Mouse (Mus musculus) Muller cell, postnatal 12 days (primary cell): ENCODE measurements around the gene Cdkl5.

Experiments
- DNase-seq: peaks from one replicate; pipeline ENCODE4 v3.0.0-alpha.2; 2015; ENCODE audit errors: inconsistent ontology term

Cdkl5 gene

DNA sequence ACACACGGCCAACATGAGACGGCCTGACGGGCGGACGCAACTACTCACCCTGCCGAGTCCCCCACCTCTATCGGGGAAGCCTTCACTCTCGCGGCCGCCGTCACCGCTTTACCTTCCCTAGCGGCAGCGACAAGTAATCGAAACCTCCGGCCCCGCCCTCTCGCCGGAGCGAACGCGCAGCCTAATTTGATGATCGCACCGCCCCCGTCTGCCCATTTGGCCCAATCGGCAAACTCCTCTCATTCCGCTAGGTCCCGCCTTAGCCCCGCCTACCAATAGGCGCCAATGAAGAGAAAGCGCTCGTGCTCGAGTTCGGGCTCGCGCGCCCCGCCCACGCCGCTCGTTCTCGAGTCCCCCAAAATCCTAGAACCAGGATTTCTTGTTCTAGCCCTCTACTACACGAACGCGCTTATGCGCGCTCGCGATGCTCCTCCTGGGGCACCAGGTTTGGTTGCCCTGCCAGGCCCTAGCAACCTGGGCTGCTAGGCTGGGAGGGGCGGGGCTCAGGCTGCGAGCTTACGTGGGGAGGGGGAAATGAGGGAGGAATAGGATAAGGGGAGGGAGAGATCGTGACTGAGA, at the start of gene Cdkl5:
Gene Cdkl5 (minus strand): TSS at position 162 of the 579 bp plus-strand sequence.
- peak; percentile 96 for DNase-seq

DNA sequence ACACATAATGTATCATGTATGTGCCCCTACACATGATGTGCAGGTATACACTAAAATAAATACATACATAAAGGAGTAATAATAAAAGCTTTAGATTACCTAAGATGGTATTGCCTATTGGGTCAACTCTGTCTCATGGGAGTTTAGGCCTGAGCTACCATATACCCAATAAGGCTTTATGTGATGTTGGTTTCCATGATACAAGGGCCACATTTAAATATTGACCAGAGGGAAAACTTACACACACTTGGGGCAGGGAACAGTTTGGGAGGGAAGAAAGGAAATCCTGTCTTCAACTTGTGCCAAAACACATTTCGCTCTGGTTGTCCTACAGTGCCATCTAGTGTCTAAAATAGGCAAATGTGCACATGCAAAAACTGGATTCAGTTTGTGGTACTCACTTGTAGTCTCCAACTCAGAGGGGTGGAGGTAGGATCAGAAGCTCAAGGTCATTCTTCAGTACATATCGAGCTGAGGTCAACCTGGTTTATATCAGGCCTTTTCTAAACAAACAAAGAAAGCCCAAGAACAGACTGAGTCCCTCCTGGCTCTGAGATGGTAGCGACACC, 38.8 kb upstream of the Cdkl5 start:
- peak; percentile 17 for DNase-seq

GRCm38 (mm10) chrX:161032423-161032822, 37.9 kb upstream of the Cdkl5 start:
- DNase-seq, result no peak

DNA sequence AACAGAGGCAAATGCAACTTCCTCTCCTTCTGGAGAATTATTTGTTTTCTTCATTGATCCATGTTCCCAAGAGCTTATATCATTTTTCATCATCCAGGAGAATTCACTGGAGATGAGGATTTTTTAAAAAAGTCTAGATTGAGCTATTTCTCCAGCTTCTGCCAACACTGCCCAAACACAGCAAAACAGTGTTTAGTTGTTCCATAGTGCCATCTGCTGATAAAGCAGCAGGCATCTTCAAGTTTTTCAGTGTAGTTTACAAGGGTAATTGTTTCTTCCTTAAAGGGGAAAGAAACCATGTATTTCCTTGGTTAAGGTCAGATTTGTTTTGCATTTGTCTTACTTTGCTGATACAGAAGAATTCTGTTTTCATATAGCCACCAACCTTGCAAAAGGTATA, 35.7 kb upstream of the Cdkl5 start:
- no peak for DNase-seq

- no peak for DNase-seq
Measured at GRCm38 (mm10) chrX:161024475-161024874, 30.0 kb upstream of the Cdkl5 start.

GRCm38 (mm10) chrX:161021548-161021947, 27.0 kb upstream of the Cdkl5 start:
- no peak for DNase-seq

GRCm38 (mm10) chrX:161018179-161018578, 23.7 kb upstream of the Cdkl5 start:
- DNase-seq, result no peak

- no peak for DNase-seq
Measured at GRCm38 (mm10) chrX:161006272-161006671, 11.8 kb upstream of the Cdkl5 start.

DNA sequence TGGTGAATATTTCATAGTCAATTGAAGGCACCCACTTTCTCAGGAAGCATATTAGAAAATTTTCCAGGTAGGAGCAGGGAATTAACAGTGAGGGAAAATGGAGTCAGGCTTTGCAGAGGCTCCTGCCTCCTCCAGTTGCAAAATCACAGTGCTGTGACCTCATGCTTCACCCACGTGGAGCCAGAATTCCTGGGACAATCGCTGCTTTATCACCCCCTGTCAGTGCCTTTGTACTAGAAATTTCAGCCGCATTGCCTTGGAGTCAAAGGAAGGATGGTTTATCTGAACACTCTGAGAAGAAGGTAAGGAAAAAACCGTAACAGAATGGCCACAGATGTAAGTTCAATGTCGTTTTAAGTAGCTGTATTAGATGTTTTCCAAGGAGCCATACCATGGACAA, 1.5 kb upstream of the Cdkl5 start:
- DNase-seq, result peak; percentile 12

DNA sequence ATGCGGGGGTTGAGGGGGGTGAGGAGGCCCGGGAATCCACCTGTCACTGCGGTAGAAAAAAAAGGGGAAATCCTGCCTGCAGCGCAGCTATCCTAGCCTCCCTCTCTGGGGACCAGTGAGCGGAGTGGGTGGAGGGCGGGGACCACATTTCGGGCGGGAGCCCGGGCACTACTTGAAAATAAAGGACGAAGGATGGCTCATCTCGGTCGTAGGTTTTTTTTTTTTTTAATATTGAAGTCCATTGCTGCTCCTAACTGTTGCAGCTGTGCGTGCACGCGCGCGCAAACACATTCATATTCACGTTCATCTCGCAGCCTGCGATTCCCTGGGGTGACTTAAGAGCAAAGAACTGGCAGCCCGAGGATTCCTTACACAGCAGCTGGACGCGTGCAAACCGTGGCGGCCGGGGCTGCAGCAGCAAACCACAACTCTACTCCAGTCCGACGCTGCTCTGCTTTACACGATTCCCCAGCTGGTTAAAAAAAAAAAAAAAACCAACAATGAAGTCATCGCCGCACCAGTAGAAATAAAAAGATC, 695 bp upstream of the Cdkl5 start:
- no peak for DNase-seq

- DNase-seq, result peak; percentile 14
Measured at GRCm38 (mm10) chrX:160993749-160994539, 560 bp downstream of the Cdkl5 start.

- no peak for DNase-seq
Measured at GRCm38 (mm10) chrX:160992703-160993102, 1.8 kb downstream of the Cdkl5 start.

DNA sequence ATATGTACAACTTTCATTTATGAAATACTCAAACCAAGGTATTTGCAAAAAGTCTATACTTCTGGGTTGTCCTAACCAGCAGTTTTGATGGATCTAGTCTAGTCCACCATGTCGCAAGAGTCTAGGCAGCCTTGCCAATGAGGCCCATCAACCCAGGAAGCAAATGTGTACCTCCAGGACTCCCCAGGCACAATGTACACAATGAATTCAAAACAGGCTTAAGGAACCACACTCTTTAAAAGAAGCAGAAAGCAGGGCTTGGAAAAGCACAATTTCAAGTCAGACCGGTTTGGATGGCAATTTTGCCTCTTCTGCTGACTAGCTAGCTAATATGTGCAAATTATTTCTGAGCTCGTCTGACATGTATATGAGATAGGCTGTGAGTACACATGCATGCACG, 4.2 kb downstream of the Cdkl5 start:
- DNase-seq, result no peak

DNA sequence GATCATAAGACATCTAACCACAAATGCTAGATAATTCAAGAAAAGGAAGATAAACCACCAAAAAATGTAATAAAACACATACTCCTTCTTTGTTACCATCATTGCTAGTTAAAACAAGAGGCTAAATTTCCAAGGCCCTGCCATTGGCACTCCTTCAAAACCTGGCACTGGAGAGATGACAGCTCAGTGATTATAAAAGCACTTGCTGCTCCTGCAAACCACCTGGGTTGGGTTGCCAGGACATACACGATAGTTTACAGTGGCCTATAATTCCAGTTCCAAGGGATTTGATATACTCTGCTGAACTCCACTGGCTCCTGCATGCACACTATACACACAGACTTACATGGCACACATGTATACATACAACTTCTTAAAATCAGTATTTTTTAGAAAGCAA, 16.6 kb downstream of the Cdkl5 start:
- DNase-seq, result no peak

DNA sequence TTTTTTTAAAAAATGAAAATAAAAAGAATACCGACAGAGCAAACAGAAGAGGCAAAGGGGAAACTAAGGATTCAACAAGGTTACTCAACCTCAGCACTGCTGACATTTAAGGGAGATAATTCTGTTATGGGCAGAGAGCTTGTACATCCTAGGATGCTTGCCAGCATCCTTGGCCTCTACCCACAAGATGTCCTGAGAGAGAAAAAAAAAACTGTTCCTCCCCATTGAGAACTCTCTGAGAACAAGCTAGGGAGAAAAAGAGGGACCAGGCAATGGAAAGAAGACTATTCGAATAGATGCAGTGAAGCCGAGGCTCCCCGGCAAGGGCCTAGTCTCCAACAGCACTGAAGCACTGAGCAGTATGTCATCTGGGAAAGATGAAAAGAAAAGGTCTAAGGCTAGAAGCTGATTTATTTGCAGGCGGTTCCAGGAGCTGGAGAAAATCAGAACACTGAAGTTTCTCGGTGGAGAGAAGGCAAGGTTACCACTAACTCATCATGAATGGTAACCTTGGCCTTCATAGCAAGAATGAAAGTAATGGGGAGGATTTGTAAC, 22.4 kb downstream of the Cdkl5 start:
- DNase-seq, result no peak

DNA sequence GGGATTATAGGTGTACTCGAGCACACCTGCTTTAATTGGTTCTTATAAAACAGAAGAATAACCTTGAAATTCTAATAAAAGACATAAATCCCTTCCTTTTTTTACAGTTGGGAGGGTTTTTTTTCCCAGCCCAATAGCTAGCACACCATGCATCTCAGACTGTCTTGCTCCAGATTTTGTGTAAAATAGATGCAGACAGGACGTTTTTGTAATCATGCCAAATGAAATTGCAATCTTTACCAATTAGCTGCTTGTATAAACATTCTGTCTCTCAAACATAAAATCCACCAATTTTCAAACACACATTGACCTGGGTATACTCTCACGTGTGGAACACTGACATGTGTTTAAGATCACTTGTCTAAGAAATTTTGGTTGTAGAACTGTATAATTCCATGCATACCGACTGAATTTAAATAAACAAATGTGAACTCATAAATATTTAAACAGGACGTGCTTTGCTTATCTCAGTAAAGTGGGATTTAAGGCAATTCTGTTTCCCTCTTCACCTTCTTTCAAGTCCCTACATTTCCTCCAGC, 35.8 kb downstream of the Cdkl5 start:
- no peak for DNase-seq

- DNase-seq, result no peak
Measured at GRCm38 (mm10) chrX:160949583-160949982, 44.9 kb downstream of the Cdkl5 start.

- DNase-seq, result peak; percentile 85
Measured at GRCm38 (mm10) chrX:160944722-160945121, 49.8 kb downstream of the Cdkl5 start.

DNA sequence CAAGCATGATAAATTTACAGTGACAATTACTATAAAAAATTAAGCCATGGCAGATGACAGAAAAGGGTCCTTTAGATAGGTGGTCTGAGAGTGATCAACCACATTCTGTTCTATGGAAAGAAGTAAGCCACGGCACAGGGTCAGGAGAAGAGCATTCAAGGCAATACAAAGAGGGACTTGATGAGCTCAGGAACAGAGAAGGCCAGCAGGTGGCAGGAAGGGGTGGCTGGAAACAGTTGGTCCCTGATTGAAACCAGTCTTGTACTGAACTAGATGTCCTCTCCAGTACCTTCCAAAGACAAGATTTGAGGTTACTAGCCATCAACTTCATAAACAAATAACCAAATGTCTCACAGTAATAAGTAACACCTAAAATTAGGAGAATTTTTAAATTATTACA, 59.0 kb downstream of the Cdkl5 start:
- DNase-seq, result peak; percentile 22

GRCm38 (mm10) chrX:160930656-160931055, 63.8 kb downstream of the Cdkl5 start:
- DNase-seq, result no peak

GRCm38 (mm10) chrX:160928870-160929269, 65.6 kb downstream of the Cdkl5 start:
- DNase-seq, result no peak

- DNase-seq, result no peak
Measured at GRCm38 (mm10) chrX:160919022-160919637, 75.4 kb downstream of the Cdkl5 start.
